Mouse (Mus musculus) liver, adult 2 months (tissue): ENCODE results near the gene Flt4.
"Not testable (repeated sequence)": the region's sequence is repeated elsewhere in the genome, so short reads cannot be mapped to it uniquely, and the experiment has no call there.

Experiments
- CTCF ChIP-seq: fragments of 200-500 bp; IDR thresholded peaks from 2 replicates; pipeline ENCODE4 v1.5.1; 2011; ENCODE audit warnings: low read depth, low read length, control low read depth
- POLR2A ChIP-seq: fragments of 200-500 bp; IDR thresholded peaks from 2 replicates; pipeline ENCODE4 v1.6.1; 2011; ENCODE audit warnings: low read length, control low read depth; ENCODE audit not compliant: insufficient read depth; ENCODE audit errors: extremely low read depth

DNA sequence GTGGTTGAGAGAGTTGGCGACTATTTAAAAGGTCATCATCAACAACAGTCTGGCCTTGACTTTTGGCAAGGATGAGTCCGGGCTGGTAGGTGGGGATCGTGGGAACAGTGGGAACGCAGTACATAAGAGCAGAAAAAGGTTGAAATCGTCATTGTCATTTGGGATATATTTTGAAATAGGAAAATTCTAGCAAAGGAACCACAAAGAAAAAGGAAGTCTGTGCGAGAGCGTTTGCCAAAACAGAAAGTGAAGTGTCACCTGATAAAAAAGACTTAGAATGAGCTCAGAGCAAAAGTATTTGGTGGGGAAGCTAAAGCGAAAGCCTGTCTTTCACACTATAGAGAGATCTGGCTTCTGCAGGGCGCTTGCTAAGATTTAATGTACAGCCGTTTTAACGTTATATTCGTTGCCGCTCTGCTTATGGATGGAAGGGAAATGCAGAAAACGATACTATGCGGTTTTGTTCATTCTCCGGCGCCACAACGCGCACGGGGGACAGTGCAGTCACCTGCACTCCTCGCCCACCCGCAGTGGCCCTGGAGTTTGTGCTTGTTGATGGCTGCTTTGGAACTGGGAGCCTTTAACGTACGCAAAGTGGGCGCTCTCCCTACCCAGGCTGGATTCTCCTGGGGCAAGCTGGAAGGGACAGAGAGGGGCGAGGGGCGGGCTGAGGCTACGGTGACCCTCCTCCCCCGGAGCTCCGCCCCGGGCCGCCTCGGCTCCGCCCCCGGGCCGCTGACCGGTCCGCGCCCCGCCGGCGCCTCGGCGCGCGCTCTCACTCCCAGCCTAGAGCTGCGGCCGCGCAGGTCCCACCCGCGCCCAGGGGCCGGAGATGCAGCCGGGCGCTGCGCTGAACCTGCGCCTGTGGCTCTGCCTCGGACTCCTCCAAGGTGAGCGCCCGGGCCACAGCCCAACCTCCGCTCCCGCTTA, at the start of gene Flt4:
- TF ChIP-seq POLR2A, CTCF: not testable (repeated sequence)
